Mouse (Mus musculus): ENCODE measurements around the gene Fam13c. TPM values are rescaled to one million over a fixed set of nuclear protein-coding genes. Genes with fewer than 3 reads are reported as not detected.

Gene Fam13c
- polyA plus RNA-seq, 1 experiment = 0.69 TPM

DNA sequence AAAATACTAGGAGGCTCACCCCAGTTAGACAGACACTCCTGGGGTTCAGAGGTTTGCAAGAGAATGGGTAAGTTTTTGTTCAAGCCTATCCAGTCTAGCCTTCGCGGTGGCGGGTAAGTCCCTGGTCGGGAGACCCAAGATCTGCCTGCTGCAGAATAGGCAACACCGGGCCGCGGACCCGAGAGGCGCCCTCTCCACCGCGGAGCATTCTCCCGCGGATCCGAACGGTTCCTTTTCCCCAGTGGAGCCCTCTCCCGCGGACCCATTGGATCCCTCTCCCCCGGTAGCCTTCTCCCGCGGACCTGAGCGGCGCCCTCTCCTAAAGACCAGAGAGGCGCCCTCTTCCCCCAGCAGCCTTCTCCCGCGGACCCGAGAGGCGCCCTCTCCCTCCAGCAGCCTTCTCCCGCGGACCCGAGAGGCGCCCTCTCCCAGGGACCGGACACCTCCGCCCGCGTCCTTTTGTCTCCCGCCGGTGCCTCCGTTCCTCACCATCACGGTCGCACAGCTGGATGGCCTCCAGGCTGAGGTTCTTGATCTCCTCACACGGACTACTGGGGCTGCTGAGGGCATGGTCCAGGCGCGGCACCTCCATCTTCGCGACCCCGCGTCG is 158.3 kb downstream of the Fam13c start:
- DNase-seq = peak; percentile 2
- peaks cover 9% of the 10 kb centered on the region; the same call in 1 of the 2 replicates for H3K27me3 ChIP-seq (ENCODE audit: control insufficient read depth, insufficient read depth, low read length)
- H3K4me1 ChIP-seq (replicated peaks; ENCODE audit: control insufficient read depth, insufficient read depth, low read length) = peaks cover 7% of the 10 kb centered on the region; the same call in 1 of the 2 replicates
- H3K4me3 ChIP-seq (ENCODE audit: control insufficient read depth, insufficient read depth, low read length) = peak overlapping the region; percentile 27; the same call in 1 of the 2 replicates
- whole genome bisulfite sequencing = 6% methylated on average over 48 of the region's 48 CpGs
- H3K36me3 ChIP-seq (ENCODE audit: control insufficient read depth, insufficient read depth, low read length) = no peaks in the 10 kb centered on the region
- TF ChIP-seq CTCF (IDR thresholded peaks at IDR 0.05; ENCODE audit: borderline replicate concordance, control insufficient read depth, extremely low read depth, insufficient read depth, low read length, poor library complexity) = no peak
- TF ChIP-seq POLR2A (IDR thresholded peaks at IDR 0.05; ENCODE audit: control insufficient read depth, extremely low read depth, insufficient read depth, low read length, poor library complexity) = no peak
- H3K27ac ChIP-seq (ENCODE audit: control insufficient read depth, insufficient read depth, low read length) = no peak overlapping the region

GRCm38 (mm10) chr10:70599126-70599924 is 159.0 kb downstream of the Fam13c start:
- Histone ChIP-seq H3K4me1 (replicated peaks; ENCODE audit: control insufficient read depth, insufficient read depth, low read length) (peaks cover 7% of the 10 kb centered on the region; the same call in 1 of the 2 replicates), H3K36me3 (ENCODE audit: control insufficient read depth, insufficient read depth, low read length) (no peaks in the 10 kb centered on the region), H3K27ac (ENCODE audit: control insufficient read depth, insufficient read depth, low read length) (no peak overlapping the region), H3K4me3 (ENCODE audit: control insufficient read depth, insufficient read depth, low read length) (peak overlapping the region; percentile 27), H3K27me3 (ENCODE audit: control insufficient read depth, insufficient read depth, low read length) (peaks cover 9% of the 10 kb centered on the region; the same call in 1 of the 2 replicates)
- 3% methylated on average over 110 of the region's 124 CpGs for WGBS
- TF ChIP-seq CTCF (IDR thresholded peaks at IDR 0.05; ENCODE audit: borderline replicate concordance, control insufficient read depth, extremely low read depth, insufficient read depth, low read length, poor library complexity) (no peak), POLR2A (IDR thresholded peaks at IDR 0.05; ENCODE audit: control insufficient read depth, extremely low read depth, insufficient read depth, low read length, poor library complexity) (no peak)
- DNase-seq = peak; percentile 23

DNA sequence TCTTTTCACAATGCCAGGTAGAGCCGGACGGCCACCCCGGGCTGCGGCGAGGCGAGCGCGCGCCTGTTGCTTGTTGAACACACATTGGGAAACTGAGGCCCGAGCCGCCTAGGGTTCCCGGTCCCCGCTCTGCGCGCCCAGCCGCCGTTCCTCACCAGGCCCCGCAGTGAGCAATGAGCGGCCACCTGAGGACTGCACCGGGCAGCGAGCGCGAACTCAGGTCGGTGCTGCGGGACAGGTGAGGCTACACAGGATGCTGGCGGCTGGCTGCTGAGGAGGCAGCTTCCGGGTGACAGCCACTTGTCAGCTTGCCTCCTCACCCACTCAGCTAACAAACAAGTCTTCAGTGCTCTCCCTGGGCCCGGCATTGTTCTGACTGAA is 159.6 kb downstream of the Fam13c start:
- H3K27ac ChIP-seq (ENCODE audit: control insufficient read depth, insufficient read depth, low read length) = no peak overlapping the region
- WGBS = 4% methylated on average over 28 of the region's 28 CpGs
- H3K4me1 ChIP-seq (replicated peaks; ENCODE audit: control insufficient read depth, insufficient read depth, low read length) = peaks cover 7% of the 10 kb centered on the region; the same call in 1 of the 2 replicates
- TF ChIP-seq POLR2A (IDR thresholded peaks at IDR 0.05; ENCODE audit: control insufficient read depth, extremely low read depth, insufficient read depth, low read length, poor library complexity) = no peak
- no peak for TF ChIP-seq CTCF (IDR thresholded peaks at IDR 0.05; ENCODE audit: borderline replicate concordance, control insufficient read depth, extremely low read depth, insufficient read depth, low read length, poor library complexity)
- H3K36me3 ChIP-seq (ENCODE audit: control insufficient read depth, insufficient read depth, low read length) = no peaks in the 10 kb centered on the region
- no peak for DNase-seq
- H3K4me3 ChIP-seq (ENCODE audit: control insufficient read depth, insufficient read depth, low read length) = peak overlapping the region; percentile 27
- peaks cover 9% of the 10 kb centered on the region; the same call in 1 of the 2 replicates for H3K27me3 ChIP-seq (ENCODE audit: control insufficient read depth, insufficient read depth, low read length)

Other genes starting within 250 kb of the Fam13c start
- 0.58 and 0.89 TPM in 2 replicates for gene Mrln, start 235.8 kb upstream of the Fam13c start, polyA plus RNA-seq (2012; rRNA removed)
- gene Slc16a9, start 195.4 kb upstream of the Fam13c start, polyA plus RNA-seq (2012; rRNA removed) = 2.5 and 2.7 TPM in 2 replicates
- 0.28 TPM in 1 of 2 replicates, not detected in the other for gene Phyhipl, start 215.5 kb downstream of the Fam13c start, polyA plus RNA-seq (2012; rRNA removed)